Mouse (Mus musculus): Measurements from ENCODE around the gene Dazap1.

Dazap1 gene

DNA sequence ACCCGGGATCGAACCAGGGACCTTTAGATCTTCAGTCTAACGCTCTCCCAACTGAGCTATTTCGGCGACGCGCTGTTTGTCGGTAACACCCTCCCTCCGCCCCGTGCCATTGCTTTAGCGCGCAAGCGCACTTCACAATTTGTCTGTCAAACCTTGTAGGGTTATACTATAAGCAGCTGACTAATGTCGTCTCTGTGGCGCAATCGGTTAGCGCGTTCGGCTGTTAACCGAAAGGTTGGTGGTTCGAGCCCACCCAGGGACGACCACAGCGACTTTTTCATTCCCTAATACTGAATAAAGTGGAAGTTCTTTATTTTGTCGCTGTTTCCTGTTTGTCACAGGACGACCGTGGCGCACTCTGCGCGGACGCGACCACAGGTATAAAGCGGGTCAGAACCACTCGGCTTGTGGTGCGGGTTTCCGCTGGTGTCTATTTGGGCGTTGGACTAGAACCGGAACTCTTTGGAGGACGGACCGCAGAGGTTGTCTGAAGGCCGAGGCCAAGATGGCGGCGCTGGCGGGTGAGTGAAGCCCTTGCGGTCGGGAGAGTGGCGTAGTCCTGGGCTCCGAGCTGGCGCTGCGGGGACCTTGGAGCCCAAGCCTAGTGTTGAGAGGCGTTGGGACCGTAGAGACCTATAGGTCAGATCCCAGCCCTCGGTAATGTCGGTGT lies 12.2 kb upstream of the Dazap1 start, which contains the start of gene Ndufs7:
Gene Ndufs7, plus strand, starts transcription at position 151 of the 670 bp plus-strand sequence.
- peak; percentile 92 for DNase-seq (ENCODE audit: low spot score)

DNA sequence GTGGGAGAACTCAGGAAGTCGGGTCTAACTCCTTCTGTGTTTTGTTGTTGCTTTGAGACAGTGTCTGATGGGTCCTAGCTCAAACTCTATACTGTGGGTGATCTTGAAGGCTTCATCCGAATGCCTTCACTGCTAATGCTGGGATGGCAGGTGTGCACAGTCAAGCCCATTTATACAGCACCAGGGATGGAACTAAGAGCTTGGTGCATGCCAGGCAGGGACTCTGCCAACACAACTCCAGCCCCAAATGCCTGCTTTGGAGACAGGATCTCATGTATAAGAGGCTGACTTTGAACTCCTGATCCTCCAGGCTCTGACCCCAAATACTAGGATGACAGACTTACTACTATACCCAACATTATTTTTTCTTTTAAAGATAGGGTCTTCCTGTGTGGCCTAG lies 11.2 kb upstream of the Dazap1 start:
- DNase-seq (ENCODE audit: low spot score) = no peak

DNA sequence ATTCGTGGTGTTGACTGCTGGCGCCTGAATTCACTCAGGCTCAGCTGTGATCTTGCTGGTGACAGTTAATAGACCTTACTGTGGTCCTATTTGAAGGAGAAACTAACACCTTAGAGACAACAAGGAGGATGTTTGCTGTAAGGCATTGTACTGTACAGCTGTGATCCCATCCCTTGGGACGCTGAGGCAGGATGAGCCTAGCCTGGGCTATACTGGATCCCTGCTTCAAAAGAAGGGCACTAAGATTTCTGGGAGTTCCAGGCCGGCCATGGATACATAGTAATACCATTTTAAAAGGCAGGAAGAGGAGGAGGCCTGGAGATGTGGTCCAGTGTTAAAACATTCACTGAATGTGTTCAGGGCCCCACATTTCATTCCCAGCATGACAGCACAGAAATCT lies 10.7 kb upstream of the Dazap1 start:
- no peak for DNase-seq (ENCODE audit: low spot score)

DNA sequence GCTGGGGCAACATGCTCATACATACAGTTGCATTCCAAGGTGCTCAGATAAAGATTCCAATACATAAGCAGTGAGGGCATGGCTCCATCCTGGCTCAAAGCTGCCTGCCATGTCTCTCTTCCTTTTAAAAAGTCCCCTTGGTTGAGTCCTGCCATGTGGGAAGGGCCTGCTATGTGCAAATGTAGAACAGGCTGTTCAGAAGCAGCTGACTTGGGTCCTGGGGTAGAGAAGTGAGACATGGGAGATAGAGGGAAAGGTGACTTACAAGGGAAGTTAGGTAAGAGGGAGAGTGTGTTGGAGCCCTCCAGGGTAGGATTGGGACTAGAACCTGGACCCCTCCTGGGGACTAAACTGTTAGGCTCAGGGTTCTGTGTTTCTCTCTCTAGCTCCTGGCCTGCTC lies 9.3 kb upstream of the Dazap1 start:
- DNase-seq (ENCODE audit: low spot score) = no peak

DNA sequence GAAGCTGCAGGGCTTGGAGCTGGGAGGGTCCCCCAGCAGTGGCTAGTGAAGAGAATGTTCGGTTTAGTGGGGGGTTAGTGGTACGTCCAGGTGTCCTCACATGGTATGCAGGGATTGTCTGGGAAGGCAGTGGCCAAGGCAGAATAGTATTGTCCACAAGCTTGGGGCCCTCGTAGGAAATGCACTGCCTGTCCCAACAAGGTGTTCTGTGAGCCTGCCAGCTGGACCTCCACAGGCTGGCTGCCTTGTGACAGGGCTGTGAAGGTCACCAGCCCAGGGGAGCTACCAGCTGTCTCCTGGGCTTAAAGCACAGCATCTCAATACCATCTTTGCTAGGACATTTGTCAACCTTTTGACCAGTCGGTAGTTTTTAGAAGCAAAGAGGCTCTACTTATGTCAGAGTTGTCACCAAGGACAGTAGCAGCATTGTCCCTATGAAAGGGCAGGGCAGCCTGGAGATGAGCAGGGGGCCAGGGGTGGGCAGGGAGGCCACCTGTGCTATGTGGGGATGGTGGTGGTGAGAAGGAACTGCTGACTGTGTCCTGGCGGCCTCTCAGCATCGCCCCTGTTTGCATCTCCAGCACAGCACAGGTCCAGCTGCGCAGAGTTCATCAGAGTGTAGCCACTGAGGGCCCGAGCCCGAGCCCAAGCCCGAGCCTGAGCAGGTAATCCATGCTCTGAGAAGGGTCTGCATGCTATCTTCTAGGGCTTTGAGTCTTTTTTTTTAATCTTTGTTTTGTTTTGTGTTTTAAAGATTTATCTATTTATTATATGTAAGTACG lies 8.6 kb upstream of the Dazap1 start:
- no peak for DNase-seq (ENCODE audit: low spot score)

DNA sequence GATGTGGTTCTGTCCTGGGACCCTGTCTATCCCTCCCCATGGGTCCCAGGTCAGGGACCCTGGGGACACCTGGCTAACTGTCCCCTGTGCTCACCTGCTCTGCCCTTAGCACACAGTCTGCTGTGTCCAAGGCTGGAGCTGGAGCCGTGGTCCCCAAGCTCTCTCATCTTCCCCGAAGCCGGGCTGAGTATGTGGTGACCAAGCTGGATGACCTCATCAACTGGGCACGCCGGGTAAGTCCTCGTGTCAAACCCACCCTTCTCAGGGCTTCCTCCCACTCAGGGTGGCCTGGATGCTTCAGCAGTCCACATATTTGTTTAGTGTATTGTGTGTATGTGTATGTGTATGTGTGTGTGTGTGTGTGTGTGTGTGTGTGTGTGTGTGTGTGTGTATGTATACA lies 7.7 kb upstream of the Dazap1 start:
- no peak for DNase-seq (ENCODE audit: low spot score)

DNA sequence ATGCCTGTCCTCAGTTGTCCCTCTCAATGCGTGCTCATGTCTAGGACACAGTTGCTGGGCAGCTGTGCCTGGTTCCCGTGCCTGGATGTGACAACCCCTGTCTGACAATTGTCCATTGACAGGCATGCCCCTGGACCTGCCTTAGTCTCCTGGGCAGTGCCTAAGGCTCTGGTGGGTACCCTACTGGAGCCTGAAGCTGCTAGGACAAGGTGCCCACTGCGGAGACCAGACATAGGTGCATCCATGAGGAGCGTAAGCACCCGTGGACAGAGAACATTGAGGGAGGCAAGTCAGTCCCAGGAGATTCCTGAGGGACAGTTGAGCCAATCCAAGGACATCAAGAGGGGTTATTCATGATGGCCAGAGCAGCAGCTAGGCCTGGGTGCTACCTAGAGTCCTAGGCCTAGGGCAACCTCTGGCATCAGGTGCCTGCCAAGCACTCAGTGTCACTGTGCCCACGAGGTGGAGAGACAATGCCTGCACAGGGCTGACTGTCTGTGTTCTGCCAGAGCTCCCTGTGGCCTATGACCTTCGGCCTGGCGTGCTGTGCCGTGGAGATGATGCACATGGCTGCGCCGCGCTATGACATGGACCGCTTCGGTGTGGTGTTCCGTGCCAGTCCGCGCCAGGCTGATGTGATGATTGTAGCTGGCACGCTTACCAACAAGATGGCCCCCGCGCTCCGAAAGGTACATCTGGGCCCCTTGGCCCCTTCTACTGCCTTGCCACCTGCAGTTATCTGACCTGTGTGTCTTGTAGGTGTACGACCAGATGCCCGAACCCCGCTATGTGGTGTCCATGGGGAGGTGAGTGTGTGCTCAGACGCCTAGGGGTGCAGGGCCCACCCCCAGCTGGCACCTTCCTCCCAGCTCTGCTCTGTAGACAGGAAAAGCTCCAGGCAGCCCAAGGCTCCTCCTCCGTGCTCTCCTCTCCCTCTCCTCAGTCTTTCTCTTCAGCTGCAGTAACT lies 6.7 kb upstream of the Dazap1 start:
- no peak for DNase-seq (ENCODE audit: low spot score)

DNA sequence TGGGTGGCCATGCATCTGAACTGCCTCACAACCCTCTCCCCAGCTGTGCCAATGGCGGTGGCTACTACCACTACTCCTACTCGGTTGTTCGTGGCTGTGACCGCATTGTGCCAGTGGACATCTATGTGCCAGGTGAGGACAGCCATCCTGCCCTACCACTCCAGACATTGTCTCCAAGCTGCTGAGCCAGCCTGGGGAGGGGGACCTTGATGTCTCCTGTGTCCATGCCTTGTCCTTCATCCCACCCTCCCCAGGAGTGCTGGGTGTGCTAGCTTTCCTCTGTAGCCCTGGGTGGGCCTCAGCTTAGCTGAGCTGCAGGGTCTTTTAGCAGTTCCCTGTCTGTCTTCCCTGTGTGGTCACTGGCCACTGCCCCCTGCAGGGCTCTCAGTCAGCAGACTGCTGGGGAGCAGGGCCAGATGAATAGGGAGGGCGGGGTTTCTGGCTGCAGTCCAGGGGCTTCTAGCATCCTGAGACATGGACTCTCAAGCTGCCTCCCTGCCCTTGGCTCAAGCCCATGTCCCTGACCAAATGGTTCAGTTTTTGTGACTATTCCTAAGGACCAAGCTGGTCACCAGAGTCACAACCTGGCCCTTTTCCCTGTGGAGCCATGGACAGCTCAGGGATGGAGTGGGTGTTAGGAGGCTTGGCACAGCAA lies 5.3 kb upstream of the Dazap1 start:
- DNase-seq (ENCODE audit: low spot score) = no peak

DNA sequence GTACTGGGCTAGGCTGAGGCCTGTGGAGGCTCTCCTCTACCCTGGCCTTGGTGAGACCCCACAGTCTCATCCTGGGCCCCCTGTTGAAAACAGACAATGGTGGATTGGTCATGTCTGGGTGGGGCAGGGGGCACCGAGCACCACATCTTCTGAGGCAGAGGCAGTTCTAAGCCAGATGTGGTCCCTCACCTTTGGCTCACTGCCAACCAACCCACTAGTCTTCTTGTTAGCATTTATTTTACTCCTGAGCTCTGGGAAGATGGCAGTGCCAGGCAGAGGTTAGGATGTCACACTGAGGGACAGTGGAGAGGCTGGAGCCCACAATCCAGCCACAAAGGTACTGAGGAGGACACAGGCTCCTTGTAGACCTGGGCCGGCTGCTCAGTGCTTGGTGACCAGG lies 3.4 kb upstream of the Dazap1 start:
- DNase-seq (ENCODE audit: low spot score) = no peak

DNA sequence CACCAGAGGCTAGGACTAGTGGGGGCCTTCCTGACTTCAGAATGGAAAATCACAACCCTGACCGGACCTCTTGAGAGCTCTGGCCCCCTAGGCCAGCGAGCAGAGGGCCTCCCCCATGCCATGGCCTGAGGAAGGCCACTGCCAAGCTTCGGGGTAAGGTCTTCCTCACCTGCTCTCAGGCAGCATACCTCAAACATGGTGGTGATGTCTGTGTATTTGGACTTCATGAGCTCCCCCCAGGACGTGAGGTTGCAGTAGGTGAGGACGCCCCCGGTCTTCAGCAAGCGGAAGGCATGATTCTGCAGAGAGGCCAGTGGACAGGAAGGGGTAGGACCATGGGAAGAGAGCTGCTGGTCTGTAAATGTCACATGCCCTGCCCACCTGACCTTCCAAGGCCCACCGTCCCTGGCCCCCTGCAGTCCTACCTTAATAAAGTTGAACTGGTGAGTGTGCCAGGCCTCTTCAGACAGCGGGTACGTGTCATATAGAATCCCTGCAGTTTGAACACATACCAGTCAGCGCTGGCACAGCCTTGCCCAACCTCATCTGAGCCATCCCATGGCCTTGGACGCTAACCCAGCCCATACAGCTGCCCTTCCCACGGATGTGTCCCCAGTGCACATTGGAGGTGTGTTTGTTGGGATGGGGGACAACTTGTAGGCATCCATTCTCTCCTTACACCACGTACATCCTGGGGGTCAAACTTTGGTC lies 2.4 kb upstream of the Dazap1 start:
- no peak for DNase-seq (ENCODE audit: low spot score)

DNA sequence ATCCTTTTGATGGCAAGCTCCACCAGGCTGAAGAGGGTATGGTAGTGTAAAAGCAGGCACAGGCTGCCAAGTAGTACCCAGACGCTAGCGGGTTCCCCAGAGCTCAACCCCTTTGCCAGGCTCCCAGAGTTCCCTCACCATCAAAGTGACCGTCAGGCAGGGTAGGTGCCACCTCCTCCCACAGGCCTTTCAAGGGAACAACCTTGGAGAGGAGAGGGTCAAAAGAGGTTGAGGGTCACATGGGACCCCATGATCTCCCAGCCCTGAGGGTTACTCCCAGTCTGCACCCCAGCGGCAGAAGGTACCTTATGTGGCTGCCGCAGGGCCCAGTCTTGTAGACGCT lies 1.9 kb upstream of the Dazap1 start:
- no peak for DNase-seq (ENCODE audit: low spot score)

DNA sequence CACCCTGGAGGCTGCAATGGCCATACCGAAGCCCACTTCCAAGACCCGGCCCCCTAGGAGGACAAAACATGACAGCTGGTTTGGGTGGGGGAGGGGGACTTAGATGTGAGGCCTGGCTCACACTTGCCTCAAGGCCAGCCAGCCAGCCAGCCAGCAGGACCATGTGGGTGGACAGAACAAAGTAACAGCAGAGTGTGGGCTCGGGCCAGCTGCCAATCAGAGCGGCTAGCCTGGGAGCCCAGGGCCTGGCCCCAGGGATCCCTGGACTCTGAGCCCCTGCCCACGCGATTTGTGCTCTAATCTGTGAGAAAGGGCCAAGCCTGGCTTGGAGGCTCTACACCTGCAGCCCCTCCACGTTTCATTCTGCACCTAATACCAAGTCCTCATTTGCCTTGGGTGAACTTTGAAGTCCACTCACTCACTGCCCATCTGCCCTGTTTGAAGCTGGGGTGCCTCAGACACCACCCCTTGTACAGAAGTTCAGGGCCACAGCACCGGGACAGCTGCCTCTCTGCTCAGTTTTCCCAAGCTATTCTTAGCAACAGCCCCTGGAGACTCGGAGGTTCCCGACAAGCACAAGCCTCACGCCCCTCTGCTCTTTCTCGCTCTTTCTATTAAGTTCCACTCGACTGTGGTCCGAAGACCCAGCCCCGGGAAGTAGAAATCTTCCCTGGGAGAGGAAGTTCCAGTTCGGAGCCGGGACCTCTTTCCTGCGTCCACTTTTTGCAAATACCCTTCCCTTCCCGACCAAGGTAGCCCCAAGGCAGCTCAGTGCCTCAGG lies 1.2 kb upstream of the Dazap1 start:
- DNase-seq (ENCODE audit: low spot score) = peak; percentile 43

DNA sequence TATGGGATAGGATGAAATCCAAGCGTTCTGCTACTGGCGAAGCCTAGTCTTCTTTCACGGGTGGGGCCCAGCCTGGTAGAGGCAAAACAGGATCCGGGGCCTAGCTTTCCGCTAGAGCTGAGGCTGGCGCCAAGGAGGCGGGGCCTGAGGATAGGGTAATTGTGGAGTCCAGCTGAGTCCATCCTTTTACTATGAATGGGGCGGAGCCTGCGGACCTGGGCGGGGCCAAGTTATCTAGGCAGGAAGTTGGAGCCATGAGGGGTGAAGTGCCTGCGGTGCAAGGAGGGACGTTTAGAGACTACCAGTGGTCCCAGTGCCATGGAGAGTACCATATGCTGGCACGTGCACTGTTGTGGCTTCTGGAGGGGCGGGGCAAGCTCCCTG lies 291 bp downstream of the Dazap1 start:
- DNase-seq (ENCODE audit: low spot score) = peak; percentile 98

DNA sequence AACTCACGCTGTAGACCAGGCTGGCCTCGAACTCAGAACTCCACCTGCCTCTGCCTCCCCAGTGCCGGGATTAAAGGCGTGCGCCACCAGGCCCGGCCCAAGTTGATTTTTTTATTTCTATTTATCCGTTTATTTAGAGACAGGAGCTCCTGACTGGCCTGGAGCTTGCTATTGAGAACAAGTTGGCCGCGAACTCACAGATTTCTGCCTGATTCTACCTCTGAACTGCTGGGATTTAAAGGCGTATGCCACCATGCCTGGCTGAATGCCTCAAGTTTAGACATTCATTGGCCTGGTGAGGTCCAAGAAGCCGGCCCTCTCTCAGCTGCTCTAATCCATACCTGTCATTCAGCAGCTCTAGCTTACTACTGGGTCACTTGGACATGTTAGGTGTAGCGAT lies 883 bp downstream of the Dazap1 start:
- DNase-seq (ENCODE audit: low spot score) = no peak

DNA sequence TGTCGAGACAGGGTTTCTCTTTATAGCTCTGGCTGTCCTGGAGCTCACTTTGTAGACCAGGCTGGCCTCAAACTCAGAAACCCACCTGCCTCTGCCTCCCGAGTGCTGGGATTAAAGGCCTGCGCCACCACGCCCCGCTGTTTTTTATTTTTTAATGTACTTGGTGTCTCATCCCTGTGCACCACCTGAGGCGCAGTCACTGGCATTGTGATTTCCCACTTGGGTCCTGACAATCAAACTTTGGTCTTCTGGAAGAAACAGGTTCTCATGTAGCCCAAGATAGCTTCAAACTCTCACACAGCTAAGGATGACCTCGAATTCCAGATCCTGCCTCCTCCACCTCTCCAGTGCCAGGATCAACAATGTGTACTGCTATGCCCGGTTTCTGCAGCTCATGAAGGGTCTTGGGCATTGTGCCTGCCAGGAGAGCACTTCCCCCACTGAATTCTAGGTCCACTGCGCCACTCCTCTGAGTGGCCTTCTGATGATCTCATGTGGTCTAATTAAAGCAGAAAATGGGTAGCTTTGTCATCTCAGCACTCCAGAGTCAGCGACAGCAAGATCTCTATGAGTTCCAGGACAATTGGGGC lies 1.6 kb downstream of the Dazap1 start:
- DNase-seq (ENCODE audit: low spot score) = no peak

DNA sequence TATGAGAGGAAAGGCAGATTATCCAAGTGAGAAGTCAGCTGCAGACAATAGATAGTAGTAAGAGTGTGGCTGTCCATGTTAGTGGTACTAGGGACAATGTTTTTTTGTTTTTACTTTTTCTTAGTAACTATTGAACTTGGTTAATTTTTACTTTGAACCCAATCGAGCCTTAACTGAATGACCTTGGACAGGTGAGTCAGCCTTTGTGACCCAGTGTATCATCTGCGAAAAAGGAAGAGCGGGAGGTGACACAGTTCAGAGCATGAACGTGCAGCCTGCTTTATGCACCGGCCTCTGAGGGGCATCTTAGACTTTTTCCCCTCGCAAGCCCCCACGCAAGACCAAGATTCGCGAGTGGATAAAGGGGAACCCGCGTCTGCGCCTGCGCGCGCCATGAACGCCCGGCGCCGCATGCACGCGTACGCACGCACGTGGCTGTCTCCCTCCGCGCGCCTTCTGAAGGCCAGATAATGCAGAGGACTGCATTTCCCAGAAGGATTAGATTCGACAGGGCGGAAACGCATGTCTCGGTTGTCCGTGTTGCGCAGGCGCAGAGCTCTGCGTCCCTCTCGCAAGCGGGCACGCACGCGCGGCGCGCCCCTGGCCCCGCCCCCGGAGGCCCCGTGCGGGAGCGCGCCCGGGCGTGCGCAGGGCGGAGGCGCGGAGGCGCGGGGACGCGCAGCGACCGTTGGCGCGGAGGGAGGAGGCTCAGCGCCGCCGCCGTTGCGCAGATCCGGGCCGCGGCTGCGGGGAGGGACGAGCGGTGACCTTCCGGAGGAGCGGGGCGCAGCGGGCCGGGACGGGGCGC lies 3.3 kb downstream of the Dazap1 start:
- peak; percentile 97 for DNase-seq (ENCODE audit: low spot score)

DNA sequence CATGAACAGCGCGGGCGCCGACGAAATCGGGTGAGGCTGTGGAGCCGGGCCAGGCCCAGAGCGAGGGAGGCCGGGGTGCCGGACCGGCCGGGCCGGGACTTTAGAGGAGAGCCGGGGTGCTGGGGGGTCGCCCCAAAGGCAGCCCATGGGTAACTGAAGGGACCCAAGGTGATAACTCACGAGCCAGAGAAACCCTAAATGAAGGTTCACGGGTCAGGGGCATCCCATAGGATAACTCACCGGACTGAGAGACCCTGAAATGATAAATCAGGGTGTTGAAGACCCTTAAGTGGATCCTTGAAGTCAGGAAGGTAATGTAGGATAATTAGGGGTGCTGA lies 3.8 kb downstream of the Dazap1 start:
- DNase-seq (ENCODE audit: low spot score) = no peak

DNA sequence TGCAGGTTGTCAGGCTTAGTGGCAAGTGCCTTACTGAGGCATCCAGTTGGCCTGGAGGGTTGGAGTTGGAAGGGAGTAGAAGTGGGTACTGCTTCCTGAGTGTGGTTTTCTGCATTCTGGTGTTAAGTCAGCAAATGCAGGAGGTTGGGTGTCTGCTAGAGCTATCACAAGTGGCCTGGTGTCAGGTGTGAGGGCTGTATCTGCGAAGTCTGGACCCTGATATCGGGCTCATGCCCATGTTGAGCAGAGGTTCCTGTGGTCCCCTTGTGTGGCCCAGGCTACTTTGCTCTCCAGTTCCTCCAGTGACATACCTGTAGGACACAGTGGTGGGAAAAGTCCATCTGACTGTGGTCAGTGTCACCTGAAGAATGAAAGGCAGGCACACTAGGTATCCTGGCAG lies 8.8 kb downstream of the Dazap1 start:
- DNase-seq (ENCODE audit: low spot score) = no peak

DNA sequence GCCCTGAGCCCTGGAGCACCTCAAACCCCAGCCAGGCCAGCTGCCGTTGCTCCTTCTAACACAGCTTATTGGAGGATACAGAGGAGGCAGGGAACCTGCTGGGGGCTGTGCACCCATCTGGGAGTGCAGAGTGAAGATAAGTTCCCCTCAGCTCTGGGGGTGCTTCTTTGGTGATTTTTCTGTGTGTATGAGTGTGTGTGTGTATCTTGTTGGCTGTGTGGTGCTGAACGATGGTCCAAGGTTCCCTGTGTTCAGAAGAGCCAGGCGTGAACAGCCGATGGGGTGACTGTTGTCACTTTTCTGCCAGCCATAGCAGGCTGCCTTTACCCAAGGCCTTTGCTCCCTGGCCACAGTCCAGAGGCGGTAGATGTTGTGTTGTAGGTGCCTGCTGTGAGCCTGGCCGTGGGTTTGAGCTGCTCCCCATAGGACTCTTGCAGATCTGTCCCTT lies 9.5 kb downstream of the Dazap1 start:
- no peak for DNase-seq (ENCODE audit: low spot score)

Measured in yolk sac, embryonic 10.5 days (tissue).